Mouse (Mus musculus): Measurements from ENCODE around the gene Ltf. TPM values are rescaled to one million over a fixed set of nuclear protein-coding genes. Genes with fewer than 3 reads are reported as not detected.

Gene Ltf
- polyA plus RNA-seq, 1 experiment from 2014 or later: 11.3 TPM

GRCm38 (mm10) chr9:111042266-111042665 is 23.2 kb downstream of the Ltf start:
- WGBS: 74% methylated on average over 5 of the region's 5 CpGs
- no peak overlapping the region for H3K4me2 ChIP-seq (replicated peaks; ENCODE audit: low read depth, low read length)
- no peak for ATAC-seq
- H3K27ac ChIP-seq (ENCODE audit: low read length): no peak overlapping the region
- no peaks in the 10 kb centered on the region for H3K27me3 ChIP-seq (replicated peaks; ENCODE audit: insufficient read depth, low read length)
- no peak overlapping the region for H3K4me3 ChIP-seq (ENCODE audit: low read depth, low read length)
- H3K36me3 ChIP-seq (ENCODE audit: insufficient read depth, low read length): no peaks in the 10 kb centered on the region
- H3K9me3 ChIP-seq (ENCODE audit: low read length): no peaks in the 10 kb centered on the region
- no peaks in the 10 kb centered on the region for H3K4me1 ChIP-seq (ENCODE audit: insufficient read depth, low read depth, low read length)
- no peak for DNase-seq (ENCODE audit: low spot score)
- no peak for TF ChIP-seq EP300 (IDR thresholded peaks at IDR 0.05)
- H3K9ac ChIP-seq (replicated peaks; ENCODE audit: low read depth): no peak overlapping the region

GRCm38 (mm10) chr9:111046222-111046621 is 27.2 kb downstream of the Ltf start:
- 0 out of 2 replicates have a peak, but pooled peaks have one; percentile 11 for ATAC-seq
- peak; percentile 46 for DNase-seq (ENCODE audit: low spot score)

GRCm38 (mm10) chr9:111047266-111047665 is 28.2 kb downstream of the Ltf start:
- no peak for DNase-seq (ENCODE audit: low spot score)
- no peak overlapping the region for H3K4me3 ChIP-seq (ENCODE audit: low read depth, low read length)
- no peaks in the 10 kb centered on the region for H3K9me3 ChIP-seq (ENCODE audit: low read length)
- no peak overlapping the region for H3K27ac ChIP-seq (ENCODE audit: low read length)
- H3K4me1 ChIP-seq (ENCODE audit: insufficient read depth, low read depth, low read length): no peaks in the 10 kb centered on the region
- H3K36me3 ChIP-seq (ENCODE audit: insufficient read depth, low read length): no peaks in the 10 kb centered on the region
- H3K4me2 ChIP-seq (replicated peaks; ENCODE audit: low read depth, low read length): no peak overlapping the region
- H3K27me3 ChIP-seq (replicated peaks; ENCODE audit: insufficient read depth, low read length): no peaks in the 10 kb centered on the region
- no peak for ATAC-seq
- no peak overlapping the region for H3K9ac ChIP-seq (replicated peaks; ENCODE audit: low read depth)
- TF ChIP-seq EP300 (IDR thresholded peaks at IDR 0.05) (no peak), CTCF (IDR thresholded peaks at IDR 0.05) (0 out of 2 replicates have a peak, but pooled peaks have one; percentile 10)
- 85% methylated on average over 5 of the region's 5 CpGs for WGBS

More at GRCm38 (mm10) chr9:111046222-111046621, 27.2 kb downstream of the Ltf start:
- Histone ChIP-seq H3K27ac (ENCODE audit: low read length) (no peak overlapping the region), H3K9me3 (ENCODE audit: low read length) (no peaks in the 10 kb centered on the region), H3K36me3 (ENCODE audit: insufficient read depth, low read length) (no peaks in the 10 kb centered on the region), H3K27me3 (replicated peaks; ENCODE audit: insufficient read depth, low read length) (no peaks in the 10 kb centered on the region), H3K4me3 (ENCODE audit: low read depth, low read length) (no peak overlapping the region), H3K4me2 (replicated peaks; ENCODE audit: low read depth, low read length) (no peak overlapping the region), H3K9ac (replicated peaks; ENCODE audit: low read depth) (no peak overlapping the region), H3K4me1 (ENCODE audit: insufficient read depth, low read depth, low read length) (no peaks in the 10 kb centered on the region)
- TF ChIP-seq CTCF (IDR thresholded peaks at IDR 0.05): no peak
- TF ChIP-seq EP300 (IDR thresholded peaks at IDR 0.05): no peak
- WGBS: 53% methylated on average over 3 of the region's 3 CpGs

- Histone ChIP-seq H3K27me3 (replicated peaks; ENCODE audit: insufficient read depth, low read length) (no peaks in the 10 kb centered on the region), H3K27ac (ENCODE audit: low read length) (no peak overlapping the region; the same call in 1 of the 2 replicates), H3K4me1 (ENCODE audit: insufficient read depth, low read depth, low read length) (no peaks in the 10 kb centered on the region), H3K4me2 (replicated peaks; ENCODE audit: low read depth, low read length) (no peak overlapping the region), H3K36me3 (ENCODE audit: insufficient read depth, low read length) (no peaks in the 10 kb centered on the region), H3K4me3 (ENCODE audit: low read depth, low read length) (no peak overlapping the region), H3K9me3 (ENCODE audit: low read length) (no peaks in the 10 kb centered on the region), H3K9ac (replicated peaks; ENCODE audit: low read depth) (no peak overlapping the region)
- ATAC-seq: peak; percentile 47; the same call in 1 of the 2 replicates
- peak; percentile 20 for DNase-seq (ENCODE audit: low spot score)
- 0 out of 2 replicates have a peak, but pooled peaks have one; percentile 7 for TF ChIP-seq CTCF (IDR thresholded peaks at IDR 0.05)
- TF ChIP-seq EP300 (IDR thresholded peaks at IDR 0.05): 0 out of 2 replicates have a peak, but pooled peaks have one; percentile 41
- 60% methylated on average over 3 of the region's 3 CpGs for WGBS
Measured at GRCm38 (mm10) chr9:111048452-111048851, 29.4 kb downstream of the Ltf start.

GRCm38 (mm10) chr9:111054923-111055322 is 35.9 kb downstream of the Ltf start:
- Histone ChIP-seq H3K36me3 (ENCODE audit: insufficient read depth, low read length) (no peaks in the 10 kb centered on the region), H3K4me2 (replicated peaks; ENCODE audit: low read depth, low read length) (peak overlapping the region; percentile 87), H3K4me1 (ENCODE audit: insufficient read depth, low read depth, low read length) (no peaks in the 10 kb centered on the region; the same call in 1 of the 2 replicates), H3K4me3 (ENCODE audit: low read depth, low read length) (no peak overlapping the region), H3K9me3 (ENCODE audit: low read length) (no peaks in the 10 kb centered on the region), H3K27ac (ENCODE audit: low read length) (no peak overlapping the region), H3K27me3 (replicated peaks; ENCODE audit: insufficient read depth, low read length) (no peaks in the 10 kb centered on the region), H3K9ac (replicated peaks; ENCODE audit: low read depth) (0 out of 2 replicates have a peak overlapping the region, but pooled peaks have one; percentile 54)
- DNase-seq (ENCODE audit: low spot score): no peak
- WGBS: 38% methylated on average over 9 of the region's 9 CpGs
- no peak for ATAC-seq
- TF ChIP-seq EP300 (IDR thresholded peaks at IDR 0.05) (no peak), CTCF (IDR thresholded peaks at IDR 0.05) (no peak)

GRCm38 (mm10) chr9:111055800-111056518 is 36.9 kb downstream of the Ltf start:
- peak overlapping the region; percentile 54 for H3K9ac ChIP-seq (replicated peaks; ENCODE audit: low read depth)
- H3K4me2 ChIP-seq (replicated peaks; ENCODE audit: low read depth, low read length): peak overlapping the region; percentile 87
- WGBS: 33% methylated on average over 29 of the region's 29 CpGs
- 0 out of 2 replicates have a peak, but pooled peaks have one; percentile 8 for ATAC-seq
- DNase-seq (ENCODE audit: low spot score): peak; percentile 34
- peak overlapping the region; percentile 82 for H3K27ac ChIP-seq (ENCODE audit: low read length)
- H3K4me3 ChIP-seq (ENCODE audit: low read depth, low read length): peak overlapping the region; percentile 52
- H3K9me3 ChIP-seq (ENCODE audit: low read length): no peaks in the 10 kb centered on the region
- no peaks in the 10 kb centered on the region for H3K27me3 ChIP-seq (replicated peaks; ENCODE audit: insufficient read depth, low read length)
- no peak for TF ChIP-seq EP300 (IDR thresholded peaks at IDR 0.05)
- no peak for TF ChIP-seq CTCF (IDR thresholded peaks at IDR 0.05)
- H3K36me3 ChIP-seq (ENCODE audit: insufficient read depth, low read length): no peaks in the 10 kb centered on the region
- H3K4me1 ChIP-seq (ENCODE audit: insufficient read depth, low read depth, low read length): no peaks in the 10 kb centered on the region; the same call in 1 of the 2 replicates
